Mouse (Mus musculus) C2C12 (cell line): ENCODE measurements at regions not wholly inside any gene's neighbourhood (a gene's known extent, or its start where the extent isn't known, plus 50 kb on each side); places are given as distances from the start of the nearest gene placed in this dataset.

Experiments
- H3K27me3 ChIP-seq: one replicate; pipeline ENCODE4 v1.6.1; 2011; ENCODE audit not compliant: control insufficient read depth, insufficient read depth, insufficient read length
- H3K36me3 ChIP-seq: one replicate; pipeline ENCODE4 v1.6.1; 2011; ENCODE audit not compliant: control insufficient read depth, insufficient read depth
- H3K4me3 ChIP-seq: one replicate; pipeline ENCODE4 v1.5.1; 2011; ENCODE audit warnings: mild to moderate bottlenecking, control low read depth; ENCODE audit not compliant: poor library complexity, insufficient read depth, severe bottlenecking
- H3K79me2 ChIP-seq: one replicate; pipeline ENCODE4 v1.6.1; 2011; ENCODE audit not compliant: control insufficient read depth, insufficient read depth
- H3K79me3 ChIP-seq: one replicate; pipeline ENCODE4 v1.6.1; 2011; ENCODE audit warnings: low read depth, control low read depth
- H3ac ChIP-seq: one replicate; pipeline ENCODE3; 2011; ENCODE audit warnings: low read depth; ENCODE audit not compliant: control insufficient read depth, insufficient read length
- CEBPB ChIP-seq: IDR thresholded peaks from one replicate; pipeline ENCODE4 v1.6.1; 2011; ENCODE audit warnings: low read depth, mild to moderate bottlenecking, control low read depth, moderate library complexity
- CTCF ChIP-seq: IDR thresholded peaks from one replicate; pipeline ENCODE4 v1.5.1; 2011; ENCODE audit not compliant: control insufficient read depth, insufficient read depth, insufficient read length
- FOSL1 ChIP-seq: IDR thresholded peaks from one replicate; pipeline ENCODE4 v1.8.0; 2011; ENCODE audit warnings: mild to moderate bottlenecking, low read length; ENCODE audit not compliant: poor library complexity, insufficient read depth, severe bottlenecking
- MAX ChIP-seq: IDR thresholded peaks from one replicate; pipeline ENCODE4 v1.6.1; 2011; ENCODE audit warnings: mild to moderate bottlenecking, control low read depth
- MYOD1 ChIP-seq: IDR thresholded peaks from one replicate; pipeline ENCODE4 v1.6.1; 2011; ENCODE audit warnings: low read depth; ENCODE audit not compliant: control insufficient read depth, insufficient read length
- MYOG ChIP-seq: IDR thresholded peaks from one replicate; pipeline ENCODE4 v1.6.1; 2011; ENCODE audit not compliant: control insufficient read depth, insufficient read length; ENCODE audit errors: extremely low read depth
- USF1 ChIP-seq: IDR thresholded peaks from one replicate; pipeline ENCODE4 v1.6.1; 2011; ENCODE audit warnings: low read depth, mild to moderate bottlenecking, control low read depth, moderate library complexity

DNA sequence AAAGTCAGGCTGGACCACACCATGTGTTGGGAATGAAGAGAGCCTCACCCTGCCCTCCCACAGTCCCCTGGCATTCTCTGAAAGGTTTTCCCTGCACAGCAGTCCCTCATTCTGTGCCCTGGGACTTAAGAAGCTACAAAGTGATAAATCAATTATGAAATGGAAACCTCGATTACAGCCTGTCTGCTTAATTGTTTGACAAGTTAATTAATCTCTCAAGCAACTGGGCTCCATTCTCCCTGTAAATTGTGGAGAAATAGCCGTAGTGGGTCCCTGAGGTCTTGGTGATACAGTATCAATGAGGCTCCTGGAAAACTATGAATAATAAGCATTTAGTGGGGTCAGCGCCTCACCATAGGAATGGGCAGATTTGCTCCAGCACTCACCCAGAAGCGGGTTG lies 870.3 kb downstream of the Ntrk3 start:
- TF ChIP-seq CEBPB: no peak
- no peak for TF ChIP-seq USF1
- no peak for TF ChIP-seq MAX
- TF ChIP-seq MYOD1: no peak
- no peak for TF ChIP-seq CTCF
- no peak for TF ChIP-seq FOSL1
- TF ChIP-seq MYOG: no peak
- Histone ChIP-seq H3K36me3 (no peaks in the 10 kb centered on the region), H3K79me2 (no peaks in the 10 kb centered on the region), H3K27me3 (no peaks in the 10 kb centered on the region), H3K79me3 (no peaks in the 10 kb centered on the region), H3K4me3 (no peak overlapping the region), H3ac (no peak overlapping the region)

GRCm38 (mm10) chr7:77861841-77862240 lies 876.0 kb downstream of the Ntrk3 start:
- Histone ChIP-seq H3ac (no peak overlapping the region), H3K27me3 (no peaks in the 10 kb centered on the region), H3K4me3 (no peak overlapping the region), H3K79me2 (no peaks in the 10 kb centered on the region), H3K79me3 (no peaks in the 10 kb centered on the region), H3K36me3 (no peaks in the 10 kb centered on the region)
- TF ChIP-seq FOSL1: no peak
- no peak for TF ChIP-seq CEBPB
- no peak for TF ChIP-seq MYOD1
- TF ChIP-seq MYOG: no peak
- TF ChIP-seq MAX: no peak
- TF ChIP-seq USF1: no peak
- TF ChIP-seq CTCF: no peak

DNA sequence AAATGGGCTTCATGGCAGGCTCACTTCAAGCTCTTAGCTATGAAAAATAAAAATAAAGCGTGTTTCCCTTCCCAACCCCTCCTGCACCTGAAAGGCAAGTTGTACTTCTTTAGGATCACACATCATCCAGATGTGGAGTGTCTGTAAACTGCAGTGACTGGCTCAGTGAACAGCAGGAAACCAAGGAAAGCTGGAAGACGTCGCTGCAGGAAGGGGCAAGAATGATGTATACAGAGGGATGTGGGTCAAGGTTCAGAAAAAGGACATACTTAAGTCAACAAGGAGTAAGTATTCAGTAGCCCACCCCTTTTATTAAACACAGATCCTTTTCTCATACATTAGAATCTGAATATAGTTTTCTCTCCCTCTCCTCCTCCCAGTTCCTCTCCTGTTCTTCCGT lies 879.4 kb downstream of the Ntrk3 start:
- no peak overlapping the region for H3K4me3 ChIP-seq
- H3ac ChIP-seq: no peak overlapping the region
- H3K79me2 ChIP-seq: no peaks in the 10 kb centered on the region
- no peaks in the 10 kb centered on the region for H3K79me3 ChIP-seq
- H3K36me3 ChIP-seq: no peaks in the 10 kb centered on the region
- TF ChIP-seq FOSL1 (no peak), MYOG (no peak), CTCF (no peak), CEBPB (no peak), MYOD1 (no peak), USF1 (no peak), MAX (no peak)
- no peaks in the 10 kb centered on the region for H3K27me3 ChIP-seq

- Histone ChIP-seq H3ac (no peak overlapping the region), H3K79me3 (no peaks in the 10 kb centered on the region)
- TF ChIP-seq CEBPB: no peak
- TF ChIP-seq MYOG: no peak
- TF ChIP-seq MAX: no peak
- no peak for TF ChIP-seq MYOD1
- no peak for TF ChIP-seq USF1
Measured at GRCm38 (mm10) chr7:77857979-77858378, 879.8 kb downstream of the Ntrk3 start.

DNA sequence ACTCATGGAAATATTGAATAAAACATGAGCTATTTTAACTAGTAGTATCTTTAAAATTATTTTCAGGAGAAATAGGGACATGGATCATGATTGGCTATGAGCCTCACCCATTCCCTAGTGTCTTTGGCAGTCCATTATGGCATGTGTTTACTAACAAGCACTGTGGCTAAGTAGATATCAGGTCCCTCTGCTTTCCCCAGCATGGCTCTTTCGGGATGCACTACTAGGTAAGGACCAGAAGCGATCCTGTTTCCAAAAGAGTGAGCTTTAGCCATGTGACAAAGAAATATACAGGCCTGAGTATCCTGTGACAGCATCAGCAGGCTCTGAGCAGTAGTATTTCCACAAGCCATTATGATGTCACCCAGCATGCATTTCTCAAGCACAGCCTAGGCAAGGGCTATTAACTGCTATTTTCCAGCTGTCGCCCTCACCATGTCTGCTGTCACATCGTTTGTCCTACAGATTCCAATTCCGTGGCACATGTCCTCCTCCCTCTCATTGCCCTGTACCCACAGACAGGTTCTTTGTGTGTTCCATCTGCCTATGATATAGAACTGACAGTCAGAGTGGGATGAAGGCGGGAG lies 882.1 kb downstream of the Ntrk3 start:
- Histone ChIP-seq H3ac (no peak overlapping the region), H3K79me3 (no peaks in the 10 kb centered on the region), H3K27me3 (no peaks in the 10 kb centered on the region), H3K36me3 (no peaks in the 10 kb centered on the region), H3K79me2 (no peaks in the 10 kb centered on the region), H3K4me3 (no peak overlapping the region)
- TF ChIP-seq MYOD1 (no peak), CEBPB (no peak), USF1 (no peak), MYOG (no peak), MAX (no peak), FOSL1 (no peak), CTCF (no peak)

More at GRCm38 (mm10) chr7:77857979-77858378, 879.8 kb downstream of the Ntrk3 start:
- H3K79me2 ChIP-seq: no peaks in the 10 kb centered on the region
- no peak overlapping the region for H3K4me3 ChIP-seq
- H3K27me3 ChIP-seq: no peaks in the 10 kb centered on the region
- no peaks in the 10 kb centered on the region for H3K36me3 ChIP-seq

DNA sequence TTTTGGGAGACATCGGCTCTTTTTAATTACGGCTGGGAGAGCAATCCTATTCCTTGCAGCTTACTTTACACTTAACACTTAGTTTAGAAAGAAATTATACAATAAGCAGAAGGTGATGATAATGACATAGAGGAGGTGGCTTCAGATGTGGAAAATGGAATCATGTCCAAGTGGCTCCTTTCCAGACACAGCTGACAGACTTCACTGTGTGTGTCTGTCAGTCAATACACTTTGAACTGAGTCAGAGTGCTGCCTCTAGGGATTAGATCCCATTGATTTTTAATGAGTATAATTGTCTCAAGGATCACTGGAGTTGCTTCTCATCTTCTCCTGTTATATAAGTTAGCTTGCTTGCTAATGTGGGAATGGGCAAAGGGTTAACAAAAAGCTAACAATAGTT lies 882.7 kb downstream of the Ntrk3 start:
- H3K4me3 ChIP-seq: no peak overlapping the region
- H3K36me3 ChIP-seq: no peaks in the 10 kb centered on the region
- no peak overlapping the region for H3ac ChIP-seq
- H3K79me3 ChIP-seq: no peaks in the 10 kb centered on the region
- H3K27me3 ChIP-seq: no peaks in the 10 kb centered on the region
- H3K79me2 ChIP-seq: no peaks in the 10 kb centered on the region
- TF ChIP-seq MAX: no peak
- no peak for TF ChIP-seq CTCF
- TF ChIP-seq MYOG: no peak
- TF ChIP-seq CEBPB: no peak
- TF ChIP-seq USF1: no peak
- no peak for TF ChIP-seq MYOD1
- no peak for TF ChIP-seq FOSL1
